Mouse (Mus musculus) right cerebral cortex, postnatal 10 days (tissue): ENCODE results near the gene F12.

Experiments used
- DNase-seq, 2 experiments: peaks; one replicate each; pipeline ENCODE4 v3.0.0; 2021; ENCODE audit warnings: low spot score in 2 of 2

Gene F12

GRCm38 (mm10) chr13:55426613-55427012 is at the start of gene F12:
TSS of gene F12 (minus strand) at chr13:55426793.
- DNase-seq, result no peak

DNA sequence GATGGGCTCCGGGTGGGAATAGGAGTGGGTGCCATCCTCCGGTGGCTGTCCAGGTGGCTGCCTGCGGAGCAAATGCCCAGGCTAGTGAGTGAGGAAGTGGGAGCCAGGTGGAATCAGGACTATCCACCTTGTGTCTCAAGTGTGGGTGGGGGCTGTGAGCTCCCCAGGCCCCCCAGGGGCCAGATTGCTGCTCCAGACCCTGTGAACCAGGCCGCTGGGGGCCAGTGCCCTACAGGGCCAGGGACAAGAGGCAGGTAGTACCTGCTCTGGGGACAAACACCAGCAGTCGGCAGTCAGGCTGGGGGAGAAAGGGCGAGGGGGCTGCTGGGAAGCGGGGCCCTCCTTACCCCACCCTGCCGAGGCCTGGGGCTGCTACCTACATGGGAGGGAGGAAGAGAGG is 49.7 kb upstream of the F12 start:
- DNase-seq, result no peak

DNA sequence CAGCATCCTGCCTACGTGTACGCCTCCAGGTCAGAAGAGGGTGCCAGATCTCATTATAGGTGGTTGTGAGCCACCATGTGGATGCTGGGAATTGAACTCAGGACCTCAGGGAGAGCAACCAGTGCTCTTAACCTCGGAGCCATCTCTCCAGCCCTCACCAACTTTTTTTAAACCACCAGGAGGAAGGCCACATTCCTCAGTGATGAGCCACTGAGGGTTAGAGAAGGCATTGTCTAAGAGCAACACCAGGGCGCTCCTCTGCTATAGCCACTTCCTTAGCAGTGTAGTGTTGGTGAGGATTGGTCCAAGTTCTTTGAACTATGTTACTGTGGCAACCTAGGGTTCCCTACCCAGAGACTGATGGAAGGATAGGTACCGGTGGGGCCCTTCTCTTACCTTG is 49.2 kb upstream of the F12 start:
- DNase-seq, result no peak

DNA sequence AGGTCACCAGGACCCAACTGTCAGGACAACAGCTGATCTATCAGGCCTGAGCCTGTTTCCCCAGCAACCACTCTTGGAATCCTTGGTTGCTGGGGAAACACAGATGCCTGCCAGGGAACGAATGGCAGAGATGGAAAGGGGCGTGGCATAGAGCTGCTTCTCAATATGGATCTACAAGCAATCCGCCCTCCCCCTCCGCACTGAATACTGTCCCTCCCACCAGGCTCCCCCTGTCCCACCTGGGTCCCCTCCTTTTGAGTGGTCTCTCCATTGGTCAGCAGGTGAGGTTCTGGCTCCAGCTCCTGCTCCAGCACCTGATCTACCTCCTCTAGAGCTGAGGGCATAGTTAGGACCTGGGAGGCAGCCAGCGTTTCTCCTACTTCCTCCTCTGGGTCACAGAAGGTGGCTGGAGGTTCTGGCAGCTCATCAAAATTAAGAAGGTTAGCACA is 48.1 kb upstream of the F12 start:
- DNase-seq, result peak; percentile 87 to 92

GRCm38 (mm10) chr13:55473961-55474360 is 47.4 kb upstream of the F12 start:
- DNase-seq, result no peak

DNA sequence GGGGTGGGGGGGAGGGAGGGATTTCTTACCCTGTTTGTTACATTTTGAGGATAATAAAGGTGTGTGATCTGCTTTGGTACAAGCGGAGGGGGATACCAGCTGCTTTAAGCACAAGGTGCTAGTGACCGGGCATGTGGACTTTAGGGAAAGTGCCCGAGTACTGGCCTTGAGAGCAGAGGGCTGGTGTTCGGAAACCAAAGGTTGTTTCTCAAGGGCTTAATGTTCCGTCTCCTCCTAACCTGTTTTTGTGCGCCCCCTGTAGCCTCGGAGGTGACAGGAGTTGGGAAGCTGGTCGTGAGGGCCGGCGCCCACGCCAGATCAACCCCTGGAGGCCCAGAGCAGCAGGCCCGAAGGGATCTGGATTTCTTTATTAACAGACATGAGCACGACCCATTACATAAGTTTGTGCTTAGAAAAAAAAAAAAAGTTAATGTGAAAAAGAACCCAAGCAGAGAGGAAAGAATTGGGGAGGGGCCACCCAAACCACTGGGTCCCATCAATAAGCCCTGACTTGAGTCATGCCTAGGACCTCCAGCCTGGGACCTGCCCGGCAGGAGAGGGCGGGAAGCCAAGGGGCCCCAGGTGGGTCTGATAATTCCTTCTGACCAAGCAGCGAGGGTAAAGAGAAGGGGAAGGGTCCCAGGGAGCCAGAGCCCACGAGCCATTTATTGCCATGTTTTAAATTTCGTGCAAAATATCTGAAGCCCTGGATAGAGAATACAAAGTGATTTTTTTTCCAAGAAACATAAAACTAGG is 46.7 kb upstream of the F12 start:
- no peak for DNase-seq

- peak; percentile 87 to 89 for DNase-seq
Measured at GRCm38 (mm10) chr13:55472132-55473022, 45.8 kb upstream of the F12 start.

DNA sequence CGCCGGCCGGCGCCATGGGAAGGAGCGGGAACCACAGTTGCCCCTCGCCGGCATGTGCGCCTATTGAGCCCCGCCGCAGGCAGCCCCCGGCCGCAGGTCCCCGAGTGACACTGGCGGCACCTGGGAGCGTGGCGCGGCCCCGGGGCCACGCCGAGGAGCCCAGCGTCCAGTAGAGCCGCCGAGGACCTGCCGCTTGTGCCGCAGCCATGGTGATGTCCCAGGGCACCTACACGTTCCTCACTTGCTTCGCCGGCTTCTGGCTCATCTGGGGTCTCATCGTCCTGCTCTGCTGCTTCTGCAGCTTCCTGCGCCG is 45.2 kb upstream of the F12 start:
- DNase-seq, result no peak

DNA sequence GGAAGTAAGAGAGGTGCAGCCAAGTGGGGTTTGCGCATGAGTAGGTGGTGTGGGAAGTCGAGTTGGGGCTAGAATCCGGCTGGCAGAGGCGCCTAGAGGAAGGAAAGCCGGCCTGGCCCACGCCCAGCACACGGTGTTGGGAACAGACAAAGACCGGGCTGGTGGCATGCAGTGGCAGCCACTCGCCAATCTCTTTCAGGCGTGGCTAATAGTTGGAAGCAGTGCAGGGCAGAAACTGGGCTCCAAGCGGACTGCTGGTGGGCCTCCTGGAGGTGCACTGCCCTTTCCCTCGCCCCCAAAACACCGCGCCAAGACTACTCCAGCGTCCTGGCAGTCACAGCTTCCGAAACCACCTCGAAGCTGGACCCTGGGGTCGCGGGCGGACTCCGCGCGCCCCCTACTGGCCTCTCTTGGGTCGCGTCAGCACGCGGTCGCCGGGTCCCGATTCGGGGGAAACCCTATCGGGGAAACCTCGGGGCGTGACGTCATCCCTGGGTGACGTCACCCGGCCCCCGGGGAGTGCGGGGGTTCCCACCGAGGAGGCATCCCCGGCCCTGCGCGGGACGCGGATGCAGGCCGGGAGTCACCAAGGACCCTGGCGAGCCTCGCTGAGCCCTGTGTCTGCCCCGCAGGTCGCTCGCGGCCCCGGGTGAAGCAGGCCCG is 44.7 kb upstream of the F12 start:
- DNase-seq, result peak; percentile 90 to 91

DNA sequence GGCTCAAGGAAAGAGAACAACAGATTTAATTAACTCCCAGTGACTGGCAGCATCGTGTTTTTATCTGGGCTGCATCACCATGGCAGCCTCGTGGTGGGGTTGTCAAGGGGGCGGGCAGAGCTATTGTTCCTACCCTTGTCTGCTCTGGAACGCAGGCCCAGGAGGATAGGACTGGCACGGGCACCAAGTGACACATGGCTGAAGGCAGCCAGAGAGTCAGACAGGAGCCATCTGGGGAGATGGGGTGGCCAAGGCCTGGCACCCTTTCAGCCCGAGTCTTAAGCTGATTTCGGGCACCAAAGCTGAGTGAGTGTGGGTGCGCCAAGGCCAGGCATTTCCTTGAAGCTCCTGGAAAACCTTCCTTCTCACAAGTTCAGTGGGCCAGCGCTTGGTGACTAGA is 43.8 kb upstream of the F12 start:
- peak; percentile 76 to 86 for DNase-seq

DNA sequence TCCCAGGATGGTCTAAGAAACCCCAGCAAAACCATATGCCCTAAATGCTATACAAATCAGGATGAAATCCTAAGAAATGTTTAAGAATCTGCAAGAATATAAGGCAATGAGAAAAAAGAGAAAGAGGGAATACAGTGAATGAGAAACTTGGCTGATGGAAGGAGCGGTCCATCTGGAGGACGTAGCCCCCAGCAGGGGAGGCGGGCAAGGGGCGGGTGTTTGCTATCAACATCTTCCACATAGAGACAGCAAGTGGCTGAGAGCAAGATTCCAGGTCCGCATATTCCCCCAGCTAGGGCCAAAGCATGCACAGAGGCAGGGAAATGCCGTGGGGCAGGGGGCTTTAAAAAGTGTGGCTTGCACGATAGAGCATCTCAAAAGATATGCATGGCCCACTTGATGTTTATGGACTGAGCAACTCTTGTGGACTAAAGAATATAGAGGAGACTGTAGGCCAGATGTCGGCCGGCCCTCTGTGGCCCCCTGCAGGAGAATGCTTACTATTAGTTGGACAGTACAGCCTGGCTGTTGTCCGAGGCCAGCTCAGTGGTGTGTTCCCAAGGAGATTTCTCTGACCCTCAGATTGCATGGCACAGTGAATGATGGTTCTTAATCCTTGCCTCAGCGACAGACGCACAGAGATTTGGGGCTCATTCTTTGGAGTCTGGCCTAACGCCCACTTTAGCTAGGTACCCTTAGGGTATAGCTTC is 42.4 kb upstream of the F12 start:
- peak in 1 of 2 experiments; percentile 72 for DNase-seq

DNA sequence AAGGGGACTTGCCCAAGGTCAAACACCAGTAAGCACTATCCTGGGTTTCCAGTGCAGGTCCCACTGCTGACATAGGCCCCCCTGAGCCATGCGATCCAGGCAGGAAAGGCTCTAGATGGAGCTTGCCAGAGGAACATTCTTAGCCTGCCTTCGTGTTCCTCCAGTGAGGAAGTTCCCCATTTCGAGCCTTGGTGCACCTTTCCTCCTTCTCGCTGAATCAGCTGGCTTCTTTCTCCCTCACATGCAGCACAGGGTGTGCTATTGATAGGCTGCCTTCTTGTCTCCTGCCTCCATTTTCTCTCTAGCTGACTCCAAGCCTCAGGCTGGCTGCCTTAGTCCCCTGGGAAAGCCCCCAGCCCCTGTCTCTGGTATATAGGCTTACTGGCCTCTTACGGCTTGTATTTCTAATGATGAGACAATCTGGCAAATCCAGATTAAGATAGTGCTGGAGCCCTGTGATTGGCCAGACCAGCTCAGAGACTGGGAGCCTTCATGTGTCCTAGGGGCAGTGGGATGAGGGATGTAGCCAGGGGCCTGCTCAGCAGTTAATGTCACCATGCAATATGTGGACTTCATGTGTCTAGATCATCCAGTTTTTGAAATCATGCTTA is 39.3 kb upstream of the F12 start:
- no peak for DNase-seq

- DNase-seq, result peak in 1 of 2 experiments; percentile 73
Measured at GRCm38 (mm10) chr13:55465184-55465583, 38.6 kb upstream of the F12 start.

DNA sequence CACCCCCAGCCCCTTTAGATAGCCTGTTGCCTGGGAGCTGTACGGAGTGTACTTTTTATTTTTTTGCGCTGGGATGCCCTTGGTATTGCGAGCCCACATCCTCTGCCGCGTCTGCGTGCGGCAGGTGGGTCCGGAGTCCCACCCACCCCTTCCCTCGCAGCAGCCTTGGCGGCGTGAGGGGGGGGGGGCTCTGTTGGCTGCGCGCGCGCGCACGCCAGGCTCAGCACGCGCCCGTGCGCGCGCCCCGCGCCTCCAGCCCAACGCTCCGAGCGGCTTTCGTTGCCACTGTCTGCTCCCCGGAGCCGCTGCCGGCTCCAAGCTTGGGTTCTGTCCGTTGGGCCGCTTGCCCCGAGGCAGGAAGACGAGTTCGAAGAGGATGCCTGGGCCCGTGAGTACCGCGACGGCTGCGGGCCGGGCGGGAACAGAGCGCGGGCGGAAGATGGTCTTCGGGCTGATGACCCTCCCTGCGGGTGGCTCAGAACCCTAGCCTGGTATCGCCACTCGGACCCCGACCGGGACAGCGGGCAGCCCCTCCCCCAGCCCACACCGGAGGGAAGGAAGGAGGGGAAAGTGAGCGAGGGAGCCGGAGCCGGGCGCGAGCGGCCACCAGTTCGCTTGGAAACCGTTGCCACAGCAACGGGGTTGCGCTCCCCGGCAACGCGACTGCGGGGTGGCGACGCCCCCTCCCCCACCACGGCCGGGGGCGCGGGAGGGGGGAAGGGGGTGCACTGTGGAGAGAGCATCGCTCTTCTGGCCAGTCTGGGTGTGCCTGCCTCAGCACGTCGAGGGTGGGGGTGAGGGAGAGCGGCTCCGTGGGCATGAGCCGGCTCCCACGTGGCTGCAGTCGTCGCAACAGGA is 37.7 kb upstream of the F12 start, which contains the start of gene Prr7:
Gene Prr7, plus strand, starts transcription at position 241 of the 858 bp plus-strand sequence.
- peak; percentile 88 to 91 for DNase-seq

DNA sequence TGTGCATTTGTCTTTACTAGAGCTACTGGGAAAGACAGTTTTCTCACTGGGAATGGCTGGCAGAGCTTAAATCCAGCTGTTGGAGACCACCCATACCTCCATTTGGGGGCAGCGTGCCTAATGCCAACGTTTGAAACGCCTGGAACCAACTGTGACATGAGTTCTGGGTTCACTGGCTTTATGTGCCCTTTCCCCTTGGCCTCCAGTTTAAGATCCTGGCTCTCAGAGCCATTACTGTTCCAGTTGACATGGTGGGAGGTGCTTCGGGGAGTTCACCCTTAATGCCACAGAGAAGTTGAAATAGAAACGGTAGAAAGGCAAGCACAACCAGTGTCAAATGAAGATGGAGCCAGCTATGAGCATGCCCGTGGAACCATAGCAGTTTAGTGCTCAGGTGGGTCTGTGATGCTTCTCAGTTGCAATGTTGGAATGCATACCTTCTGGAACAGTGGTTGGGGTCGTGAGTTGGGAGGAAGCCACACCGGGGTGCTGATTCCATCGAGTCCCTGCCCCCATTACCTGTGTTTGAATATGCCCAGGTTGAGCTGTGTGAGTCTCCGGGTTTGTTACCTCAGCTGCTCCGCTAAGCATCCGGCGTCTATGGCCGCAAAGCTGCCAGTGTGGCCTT is 36.9 kb upstream of the F12 start:
- peak in 1 of 2 experiments; percentile 68 for DNase-seq

DNA sequence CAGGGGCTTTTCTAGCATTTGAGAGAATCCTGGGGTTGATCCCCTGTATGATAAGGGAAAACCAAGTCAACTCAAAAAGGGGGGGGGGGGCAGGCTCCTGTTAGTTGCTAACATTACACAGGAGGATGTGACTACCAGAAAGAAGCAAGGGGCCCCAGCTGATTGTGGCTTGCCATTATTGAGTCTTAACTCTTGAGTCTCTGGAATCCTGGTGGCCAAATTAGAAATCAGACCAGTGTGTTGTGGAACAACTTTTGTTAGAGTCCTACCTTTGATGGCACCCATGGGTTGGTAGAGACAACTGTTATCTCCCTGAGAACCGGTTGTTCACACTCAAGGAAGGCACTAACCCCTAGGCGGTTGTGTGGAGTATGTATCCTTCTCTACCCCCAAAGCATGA is 36.4 kb upstream of the F12 start:
- no peak for DNase-seq

- peak in 1 of 2 experiments; percentile 21 for DNase-seq
Measured at GRCm38 (mm10) chr13:55451785-55452549, 25.4 kb upstream of the F12 start.

- peak in 1 of 2 experiments; percentile 27 for DNase-seq
Measured at GRCm38 (mm10) chr13:55451296-55451695, 24.7 kb upstream of the F12 start.

GRCm38 (mm10) chr13:55450511-55450980 is 24.0 kb upstream of the F12 start:
- DNase-seq, result peak; percentile 75 to 78
